In genomic region chr11:71032491-71033162, GRCm38 (mm10) we compare ENCODE assay signal across 8 mouse cellular contexts. TPM values are rescaled to one million over a fixed set of nuclear protein-coding genes. Genes with fewer than 3 reads are reported as not detected.
DNase-seq lines count a peak whose midpoint lies in the region; ATAC-seq and TF ChIP-seq lines count a peak whose summit lies in the region.

No protein-coding gene starts in this region.

- intact Hi-C loops in left cerebral cortex, adult 2 months (cut with DNase I), result loop anchor here (10.0 kb wide), 1 partner anchor 292 kb away; no protein-coding TSS in a partner anchor
- intact Hi-C loops in gastrocnemius, postnatal 14 days (cut with DNase I; ENCODE audit: low total_unique reads), result no loop called here

- H3K4me1 ChIP-seq in E14TG2a.4 (replicated peaks; ENCODE audit: low read depth, low read length), result peaks cover 31% of the 10 kb centered on the region
- H3K4me1 ChIP-seq in forebrain, embryonic 16.5 days (replicated peaks; ENCODE audit: control insufficient read depth, insufficient read depth, low read length), result peaks cover 25% of the 10 kb centered on the region
- peaks cover 24% of the 10 kb centered on the region for H3K4me1 ChIP-seq in midbrain, embryonic 16.5 days (ENCODE audit: control insufficient read depth, insufficient read depth, low read length)

- H3K36me3 ChIP-seq in E14TG2a.4 (ENCODE audit: insufficient read depth, low read length), result peaks cover 9% of the 10 kb centered on the region
- H3K36me3 ChIP-seq in forebrain, embryonic 16.5 days (ENCODE audit: control insufficient read depth, insufficient read depth), result no peaks in the 10 kb centered on the region; the same call in 1 of the 2 replicates
- H3K36me3 ChIP-seq in midbrain, embryonic 16.5 days (ENCODE audit: control insufficient read depth, insufficient read depth, low read length), result no peaks in the 10 kb centered on the region

- H3K9ac ChIP-seq in forebrain, embryonic 16.5 days (replicated peaks; ENCODE audit: low read depth, low read length), result peak overlapping the region; percentile 83
- H3K9ac ChIP-seq in midbrain, embryonic 16.5 days (ENCODE audit: low read depth, low read length), result peak overlapping the region; percentile 95

- H3K4me2 ChIP-seq in forebrain, embryonic 16.5 days (ENCODE audit: low read length), result peak overlapping the region; percentile 79
- peak overlapping the region; percentile 79 for H3K4me2 ChIP-seq in midbrain, embryonic 16.5 days (ENCODE audit: low read length)

- H3K27me3 ChIP-seq in E14TG2a.4 (ENCODE audit: insufficient read depth, low read length), result peaks cover 34% of the 10 kb centered on the region
- H3K27me3 ChIP-seq in forebrain, embryonic 16.5 days (replicated peaks; ENCODE audit: control insufficient read depth, insufficient read depth, low read length), result no peaks in the 10 kb centered on the region
- no peaks in the 10 kb centered on the region for H3K27me3 ChIP-seq in midbrain, embryonic 16.5 days (ENCODE audit: control insufficient read depth, insufficient read depth, low read depth, low read length)

- H3K27ac ChIP-seq in forebrain, embryonic 16.5 days (ENCODE audit: low read length), result peak overlapping the region; percentile 97
- H3K27ac ChIP-seq in left cerebral cortex, adult 2 months, result peak overlapping the region; percentile 96
- peak overlapping the region; percentile 98 for H3K27ac ChIP-seq in midbrain, embryonic 16.5 days (ENCODE audit: low read length)

- H3K9me3 ChIP-seq in E14TG2a.4 (ENCODE audit: low read length), result no peaks in the 10 kb centered on the region
- H3K9me3 ChIP-seq in forebrain, embryonic 16.5 days (ENCODE audit: control insufficient read depth, low read length), result no peaks in the 10 kb centered on the region
- no peaks in the 10 kb centered on the region for H3K9me3 ChIP-seq in midbrain, embryonic 16.5 days (replicated peaks; ENCODE audit: control insufficient read depth, low read length, poor library complexity, severe bottlenecking)

- WGBS in forebrain, embryonic 16.5 days, result 2% methylated on average over 25 of the region's 26 CpGs
- WGBS in midbrain, embryonic 16.5 days, result 1% methylated on average over 26 of the region's 26 CpGs

- no peak for TF ChIP-seq CTCF in E14TG2a.4 (conservative IDR thresholded peaks at IDR 0.05; ENCODE audit: low read length)
- TF ChIP-seq CTCF in left cerebral cortex, adult 2 months (IDR thresholded peaks at IDR 0.05), result no peak

- peak; percentile 37 to 64 for DNase-seq in cerebellum, postnatal 10 days
- DNase-seq in cerebellum, adult 8-10 months, result no peak
- peak; percentile 22 to 48 for DNase-seq in left cerebral cortex, adult 2 months (ENCODE audit: extremely low spot score in 1 of 2, low spot score in 2 of 2)
- no peak for DNase-seq in gastrocnemius, postnatal 14 days

- peak; percentile 22 for ATAC-seq in forebrain, embryonic 16.5 days
- ATAC-seq in midbrain, embryonic 16.5 days, result peak; percentile 64
- ATAC-seq in erythroblast, adult 5-6 weeks (replicated peaks; ENCODE audit: low FRiP score, poor library complexity, severe bottlenecking), result no peak

- peak overlapping the region; percentile 78 for H3K4me3 ChIP-seq in E14TG2a.4 (replicated peaks; ENCODE audit: low read length)
- peak overlapping the region; percentile 68 for H3K4me3 ChIP-seq in forebrain, embryonic 16.5 days (replicated peaks; ENCODE audit: low read length)
- H3K4me3 ChIP-seq in left cerebral cortex, adult 2 months, result peak overlapping the region; percentile 58
- peak overlapping the region; percentile 70 for H3K4me3 ChIP-seq in midbrain, embryonic 16.5 days (ENCODE audit: low read depth, low read length)

RNA-seq across cellular contexts. Expression of gene 6330403K07Rik, which starts 0.7 kb away (rescaled TPM):
- 622 and 653 TPM in 2 replicates for polyA plus RNA-seq in forebrain, embryonic 16.5 days (2015; fragmentation: Nextera tagmentation; extraction: Ambion mirVana)
- 100 to 1,000 TPM; 254 to 260 TPM for total RNA-seq in left cerebral cortex, adult 2 months (2021)
- 729 and 758 TPM in 2 replicates for polyA plus RNA-seq in midbrain, embryonic 16.5 days (2015; fragmentation: Nextera tagmentation; extraction: Ambion mirVana)
- not detected in 2 replicates for total RNA-seq in erythroblast, adult 5-6 weeks (2015; ENCODE audit: low replicate concordance)
- not detected in 2 replicates for total RNA-seq in erythroblast, adult 5-6 weeks (2017; ENCODE audit: low replicate concordance)
- total RNA-seq in gastrocnemius, postnatal 14 days (2021), result 1 to 10 TPM in 1 of 2 experiments, under 1 TPM in 1; 0.84 to 1.5 TPM

RNA-seq across cellular contexts. Expression of gene Derl2, which starts 13.0 kb away (rescaled TPM):
- polyA plus RNA-seq in forebrain, embryonic 16.5 days (2015; fragmentation: Nextera tagmentation; extraction: Ambion mirVana), result 36.8 and 39.9 TPM in 2 replicates
- 10 to 100 TPM; 22.2 to 24.5 TPM for total RNA-seq in left cerebral cortex, adult 2 months (2021)
- polyA plus RNA-seq in midbrain, embryonic 16.5 days (2015; fragmentation: Nextera tagmentation; extraction: Ambion mirVana), result 38.1 and 39.6 TPM in 2 replicates
- total RNA-seq in erythroblast, adult 5-6 weeks (2015; ENCODE audit: low replicate concordance), result 11.0 and 11.7 TPM in 2 replicates
- 6.1 and 8.6 TPM in 2 replicates for total RNA-seq in erythroblast, adult 5-6 weeks (2017; ENCODE audit: low replicate concordance)
- total RNA-seq in gastrocnemius, postnatal 14 days (2021), result 10 to 100 TPM; 15.9 to 19.3 TPM

RNA-seq across cellular contexts. Expression of gene Mis12, which starts 13.2 kb away (rescaled TPM):
- polyA plus RNA-seq in forebrain, embryonic 16.5 days (2015; fragmentation: Nextera tagmentation; extraction: Ambion mirVana), result 41.4 and 46.2 TPM in 2 replicates
- total RNA-seq in left cerebral cortex, adult 2 months (2021), result 10 to 100 TPM; 18.6 to 18.9 TPM
- 33.4 and 36.1 TPM in 2 replicates for polyA plus RNA-seq in midbrain, embryonic 16.5 days (2015; fragmentation: Nextera tagmentation; extraction: Ambion mirVana)
- 10.0 and 14.6 TPM in 2 replicates for total RNA-seq in erythroblast, adult 5-6 weeks (2015; ENCODE audit: low replicate concordance)
- total RNA-seq in erythroblast, adult 5-6 weeks (2017; ENCODE audit: low replicate concordance), result 18.7 and 20.6 TPM in 2 replicates
- total RNA-seq in gastrocnemius, postnatal 14 days (2021), result 1 to 10 TPM; 5.1 to 6.4 TPM

RNA-seq across cellular contexts. Expression of gene Dhx33, which starts 28.4 kb away (rescaled TPM):
- 19.4 and 20.9 TPM in 2 replicates for polyA plus RNA-seq in forebrain, embryonic 16.5 days (2015; fragmentation: Nextera tagmentation; extraction: Ambion mirVana)
- 10 to 100 TPM; 27.6 to 34.1 TPM for total RNA-seq in left cerebral cortex, adult 2 months (2021)
- 15.7 and 16.2 TPM in 2 replicates for polyA plus RNA-seq in midbrain, embryonic 16.5 days (2015; fragmentation: Nextera tagmentation; extraction: Ambion mirVana)
- 2.3 and 3.3 TPM in 2 replicates for total RNA-seq in erythroblast, adult 5-6 weeks (2015; ENCODE audit: low replicate concordance)
- total RNA-seq in erythroblast, adult 5-6 weeks (2017; ENCODE audit: low replicate concordance), result 5.6 and 6.6 TPM in 2 replicates
- 1 to 10 TPM; 7.0 to 9.8 TPM for total RNA-seq in gastrocnemius, postnatal 14 days (2021)

RNA-seq across cellular contexts. Expression of gene C1qbp, which starts 49.8 kb away (rescaled TPM):
- 189 and 203 TPM in 2 replicates for polyA plus RNA-seq in forebrain, embryonic 16.5 days (2015; fragmentation: Nextera tagmentation; extraction: Ambion mirVana)
- 10 to 100 TPM; 83.8 to 93.9 TPM for total RNA-seq in left cerebral cortex, adult 2 months (2021)
- polyA plus RNA-seq in midbrain, embryonic 16.5 days (2015; fragmentation: Nextera tagmentation; extraction: Ambion mirVana), result 170 and 175 TPM in 2 replicates
- 72.8 and 93.0 TPM in 2 replicates for total RNA-seq in erythroblast, adult 5-6 weeks (2015; ENCODE audit: low replicate concordance)
- total RNA-seq in erythroblast, adult 5-6 weeks (2017; ENCODE audit: low replicate concordance), result 10.1 and 11.7 TPM in 2 replicates
- 100 to 1,000 TPM; 146 to 150 TPM for total RNA-seq in gastrocnemius, postnatal 14 days (2021)

Comparison
In these comparisons a context has a peak if more than half of its experiments do, and no peak if none do; other contexts are left out.
1. DNase-seq: peak in cerebellum, postnatal 10 days (2 of 2) and left cerebral cortex, adult 2 months (2 of 2); none in cerebellum, adult 8-10 months (single experiment) and gastrocnemius, postnatal 14 days (single experiment).
2. RNA of gene 6330403K07Rik, which starts 0.7 kb away (total RNA-seq): 254 to 260 TPM in left cerebral cortex, adult 2 months; 0.84 to 1.5 TPM in gastrocnemius, postnatal 14 days and not detected in erythroblast, adult 5-6 weeks; every median in the first group is over 100 times any median in the second.
3. Peak in every context shown above with its lines, with median percentiles within 50 percentile points of each other: H3K4me3 ChIP-seq and H3K27ac ChIP-seq.